Mouse (Mus musculus) midbrain, embryonic 11.5 days (tissue): Measurements from ENCODE around the gene Fbxw8. TPM values are rescaled to one million over a fixed set of nuclear protein-coding genes. Genes with fewer than 3 reads are reported as not detected.
A peak's percentile ranks its signal among the peaks of the same experiment; 100 is the strongest.

ENCODE experiments used
- ATAC-seq: fragments of 200-750 bp; cut with Nextera tagmentation; 2 replicates; pipeline ENCODE4 v1.8.0; 2017; ENCODE audit warnings: moderate TSS enrichment, moderate library complexity; ENCODE audit not compliant: low FRiP score
- DNase-seq: peaks from one replicate; pipeline ENCODE4 v3.0.0; 2015; ENCODE audit warnings: low spot score; ENCODE audit errors: missing footprints
- H3K27ac ChIP-seq: fragments of 300-500 bp; sonication (generic); 2 replicates; pipeline ENCODE4 v1.5.1; 2014; ENCODE audit warnings: low read depth, low read length
- H3K27me3 ChIP-seq: fragments of 300-500 bp; sonication (generic); 2 replicates; pipeline ENCODE4 v1.6.1; 2014; ENCODE audit warnings: mild to moderate bottlenecking, low read length, moderate library complexity, mixed read lengths; ENCODE audit not compliant: control insufficient read depth, insufficient read depth
- H3K36me3 ChIP-seq: fragments of 300-500 bp; sonication (generic); 2 replicates; pipeline ENCODE4 v1.6.1; 2014; ENCODE audit warnings: mild to moderate bottlenecking, low read length, moderate library complexity, mixed read lengths; ENCODE audit not compliant: control insufficient read depth, insufficient read depth
- H3K4me1 ChIP-seq: fragments of 300-500 bp; sonication (generic); 2 replicates; pipeline ENCODE4 v1.6.1; 2014; ENCODE audit warnings: low read length; ENCODE audit not compliant: control insufficient read depth, insufficient read depth
- H3K4me2 ChIP-seq: fragments of 300-500 bp; sonication (generic); 2 replicates; pipeline ENCODE4 v1.6.1; 2014; ENCODE audit warnings: mild to moderate bottlenecking, moderate library complexity
- H3K4me3 ChIP-seq: fragments of 300-500 bp; sonication (generic); 2 replicates; pipeline ENCODE4 v1.5.1; 2014; ENCODE audit warnings: low read depth, low read length
- H3K9ac ChIP-seq: fragments of 300-500 bp; sonication (generic); 2 replicates; pipeline ENCODE4 v1.6.1; 2014; ENCODE audit warnings: low read length
- H3K9me3 ChIP-seq: fragments of 300-500 bp; sonication (generic); 2 replicates; pipeline ENCODE4 v1.6.1; 2016; ENCODE audit warnings: low read length; ENCODE audit not compliant: control insufficient read depth
- WGBS: fragments of 180-500 bp; shearing (Covaris S2); extraction: QIAGEN DNeasy Blood & Tissue Kit; methylation state at CpG from one replicate; pipeline ENCODE4 v1.1.7; 2014; 5-methylcytosine and 5-hydroxymethylcytosine counted together
- polyA plus RNA-seq: library from polyadenylated mRNA; unstranded; fragments of >200 nt; fragmentation: Nextera tagmentation; extraction: Ambion mirVana; gene quantifications from 2 replicates; pipeline ENCODE4 v1.2.1, GENCODE M21; 2014

Gene Fbxw8
- polyA plus RNA-seq, 1 experiment from 2014 or later, result 21.1 TPM

GRCm38 (mm10) chr5:118090101-118090500 is 65.2 kb downstream of the Fbxw8 start:
- H3K4me3 ChIP-seq, result no peak overlapping the region
- ATAC-seq (no peak), DNase-seq (no peak)
- no peak overlapping the region for H3K4me2 ChIP-seq
- H3K9ac ChIP-seq, result no peak overlapping the region
- peaks cover 11% of the 10 kb centered on the region for H3K36me3 ChIP-seq
- H3K9me3 ChIP-seq, result no peaks in the 10 kb centered on the region
- no peak overlapping the region for H3K27ac ChIP-seq
- peaks cover 5% of the 10 kb centered on the region; the same call in 1 of the 2 replicates for H3K4me1 ChIP-seq
- WGBS, result 96% methylated on average over 6 of the region's 6 CpGs
- H3K27me3 ChIP-seq, result no peaks in the 10 kb centered on the region

- peaks cover 9% of the 10 kb centered on the region for H3K36me3 ChIP-seq
- WGBS, result 64% methylated on average over 7 of the region's 7 CpGs
- H3K9me3 ChIP-seq, result no peaks in the 10 kb centered on the region
- H3K27ac ChIP-seq, result peak overlapping the region; percentile 27; the same call in 1 of the 2 replicates
- H3K9ac ChIP-seq, result no peak overlapping the region
- no peaks in the 10 kb centered on the region for H3K27me3 ChIP-seq
- H3K4me1 ChIP-seq, result peaks cover 7% of the 10 kb centered on the region; the same call in 1 of the 2 replicates
- H3K4me2 ChIP-seq, result no peak overlapping the region
- peak; percentile 74 for ATAC-seq
- DNase-seq, result no peak
- H3K4me3 ChIP-seq, result no peak overlapping the region
Observed at GRCm38 (mm10) chr5:118089102-118089501, 66.2 kb downstream of the Fbxw8 start.

GRCm38 (mm10) chr5:118086956-118087355 is 68.3 kb downstream of the Fbxw8 start:
- Histone ChIP-seq H3K9me3 (no peaks in the 10 kb centered on the region), H3K27ac (no peak overlapping the region), H3K9ac (no peak overlapping the region), H3K4me1 (peaks cover 12% of the 10 kb centered on the region), H3K27me3 (no peaks in the 10 kb centered on the region), H3K4me3 (no peak overlapping the region), H3K4me2 (no peak overlapping the region), H3K36me3 (peaks cover 9% of the 10 kb centered on the region)
- WGBS, result 73% methylated on average over 7 of the region's 7 CpGs
- DNase-seq (no peak), ATAC-seq (no peak)

- Histone ChIP-seq H3K4me2 (no peak overlapping the region), H3K9ac (no peak overlapping the region), H3K27ac (no peak overlapping the region), H3K9me3 (no peaks in the 10 kb centered on the region), H3K4me3 (no peak overlapping the region), H3K36me3 (no peaks in the 10 kb centered on the region), H3K4me1 (peaks cover 25% of the 10 kb centered on the region), H3K27me3 (no peaks in the 10 kb centered on the region)
- ATAC-seq (no peak), DNase-seq (no peak)
- 72% methylated on average over 7 of the region's 7 CpGs for WGBS
Observed at GRCm38 (mm10) chr5:118085313-118085712, 70.0 kb downstream of the Fbxw8 start.

- 86% methylated on average over 10 of the region's 10 CpGs for WGBS
- Histone ChIP-seq H3K9me3 (no peaks in the 10 kb centered on the region), H3K27ac (no peak overlapping the region), H3K27me3 (no peaks in the 10 kb centered on the region), H3K4me3 (no peak overlapping the region), H3K4me2 (no peak overlapping the region), H3K4me1 (peaks cover 34% of the 10 kb centered on the region), H3K9ac (no peak overlapping the region), H3K36me3 (no peaks in the 10 kb centered on the region)
- no peak for ATAC-seq
- no peak for DNase-seq
Observed at GRCm38 (mm10) chr5:118084171-118084727, 71.0 kb downstream of the Fbxw8 start.

- Histone ChIP-seq H3K4me1 (peaks cover 40% of the 10 kb centered on the region), H3K9me3 (no peaks in the 10 kb centered on the region), H3K27ac (no peak overlapping the region), H3K9ac (no peak overlapping the region), H3K4me3 (no peak overlapping the region), H3K36me3 (no peaks in the 10 kb centered on the region), H3K27me3 (no peaks in the 10 kb centered on the region), H3K4me2 (no peak overlapping the region)
- DNase-seq (no peak), ATAC-seq (no peak)
- WGBS, result 73% methylated on average over 12 of the region's 12 CpGs
Observed at GRCm38 (mm10) chr5:118083060-118083638, 72.1 kb downstream of the Fbxw8 start.

GRCm38 (mm10) chr5:118081996-118082395 is 73.3 kb downstream of the Fbxw8 start:
- Histone ChIP-seq H3K27me3 (no peaks in the 10 kb centered on the region), H3K9ac (peak overlapping the region; percentile 12; the same call in 1 of the 2 replicates), H3K36me3 (0 out of 2 replicates have a peak, but pooled peaks cover 2% of the 10 kb centered on the region), H3K27ac (no peak overlapping the region), H3K9me3 (no peaks in the 10 kb centered on the region), H3K4me3 (no peak overlapping the region), H3K4me2 (no peak overlapping the region), H3K4me1 (peaks cover 40% of the 10 kb centered on the region)
- ATAC-seq (no peak), DNase-seq (no peak)
- WGBS, result 75% methylated on average over 6 of the region's 6 CpGs

- Histone ChIP-seq H3K9ac (no peak overlapping the region; the same call in 1 of the 2 replicates), H3K4me1 (peaks cover 40% of the 10 kb centered on the region), H3K27ac (no peak overlapping the region; the same call in none of the 2 replicates), H3K4me2 (no peak overlapping the region), H3K36me3 (0 out of 2 replicates have a peak, but pooled peaks cover 2% of the 10 kb centered on the region), H3K27me3 (no peaks in the 10 kb centered on the region), H3K4me3 (no peak overlapping the region), H3K9me3 (no peaks in the 10 kb centered on the region)
- 81% methylated on average over 9 of the region's 9 CpGs for WGBS
- DNase-seq, result no peak
- ATAC-seq, result no peak
Observed at GRCm38 (mm10) chr5:118081374-118081949, 73.8 kb downstream of the Fbxw8 start.

GRCm38 (mm10) chr5:118079839-118080250 is 75.4 kb downstream of the Fbxw8 start:
- 56% methylated on average over 11 of the region's 11 CpGs for WGBS
- DNase-seq, result peak; percentile 90
- Histone ChIP-seq H3K4me1 (peaks cover 36% of the 10 kb centered on the region), H3K4me2 (no peak overlapping the region), H3K9ac (no peak overlapping the region), H3K36me3 (peaks cover 2% of the 10 kb centered on the region; the same call in 1 of the 2 replicates), H3K27ac (peak overlapping the region; percentile 7), H3K27me3 (no peaks in the 10 kb centered on the region), H3K4me3 (no peak overlapping the region), H3K9me3 (no peaks in the 10 kb centered on the region)
- peak; percentile 75 for ATAC-seq
